Mouse (Mus musculus): ENCODE measurements around the gene Dclk3. TPM values are rescaled to one million over a fixed set of nuclear protein-coding genes. Genes with fewer than 3 reads are reported as not detected.

The Dclk3 gene
- polyA plus RNA-seq, 1 experiment from 2014 or later: 0.35 TPM

DNA sequence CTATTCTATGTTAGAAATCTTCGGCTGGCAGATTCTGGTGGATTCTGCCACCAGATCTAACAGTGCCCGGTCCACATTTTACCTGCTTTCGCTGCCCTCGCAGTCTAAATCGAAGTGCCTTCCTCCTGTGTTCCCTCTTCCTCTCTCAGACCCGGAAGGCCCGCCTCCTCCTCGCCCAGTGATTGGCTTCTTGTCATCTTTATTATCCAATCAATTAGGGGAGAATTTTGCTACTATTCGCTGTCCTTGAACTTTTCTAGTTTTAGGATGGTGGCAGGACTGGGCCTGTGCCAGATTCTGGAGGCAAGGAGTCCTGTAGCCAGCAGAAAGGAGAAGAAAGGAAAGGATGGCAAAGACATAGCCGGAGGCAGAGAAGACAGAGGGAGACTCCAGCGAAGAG, 84.2 kb downstream of the Dclk3 start:
- Histone ChIP-seq H3K4me1 (ENCODE audit: control insufficient read depth, insufficient read depth, low read length) (no peaks in the 10 kb centered on the region), H3K4me2 (ENCODE audit: low read depth, low read length) (no peak overlapping the region), H3K9ac (ENCODE audit: low read length) (no peak overlapping the region), H3K9me3 (replicated peaks; ENCODE audit: control insufficient read depth, low read length) (no peaks in the 10 kb centered on the region), H3K4me3 (ENCODE audit: low read length) (no peak overlapping the region), H3K27ac (ENCODE audit: low read length) (no peak overlapping the region), H3K27me3 (ENCODE audit: control insufficient read depth, insufficient read depth, low read length) (no peaks in the 10 kb centered on the region), H3K36me3 (ENCODE audit: control insufficient read depth, insufficient read depth) (no peaks in the 10 kb centered on the region)
- 90% methylated on average over 11 of the region's 11 CpGs for WGBS
- no peak for ATAC-seq (replicated peaks; ENCODE audit: extremely low read depth, insufficient read depth, low FRiP score)

DNA sequence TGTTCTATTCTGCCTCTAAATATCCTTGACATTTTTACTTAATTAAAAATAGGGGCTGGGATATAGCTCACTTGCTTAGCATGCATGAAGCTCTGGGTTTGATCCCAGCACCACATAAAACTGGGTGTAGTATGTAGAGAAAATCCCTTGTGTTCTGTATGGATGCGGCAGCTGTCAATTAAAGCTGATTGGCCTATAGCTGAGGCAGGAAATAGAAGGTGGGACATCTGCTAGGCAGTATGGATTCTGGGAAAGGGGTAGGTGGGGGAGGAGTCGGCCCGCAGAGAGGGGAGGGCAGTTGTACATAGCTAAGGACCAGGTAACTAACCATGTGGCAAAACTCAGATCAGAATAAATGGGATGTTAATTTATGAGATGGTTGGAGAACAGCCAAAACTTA, 85.0 kb downstream of the Dclk3 start:
- Histone ChIP-seq H3K4me3 (ENCODE audit: low read length) (no peak overlapping the region), H3K9me3 (replicated peaks; ENCODE audit: control insufficient read depth, low read length) (no peaks in the 10 kb centered on the region), H3K27ac (ENCODE audit: low read length) (no peak overlapping the region), H3K36me3 (ENCODE audit: control insufficient read depth, insufficient read depth) (no peaks in the 10 kb centered on the region), H3K4me2 (ENCODE audit: low read depth, low read length) (no peak overlapping the region), H3K27me3 (ENCODE audit: control insufficient read depth, insufficient read depth, low read length) (no peaks in the 10 kb centered on the region), H3K9ac (ENCODE audit: low read length) (no peak overlapping the region), H3K4me1 (ENCODE audit: control insufficient read depth, insufficient read depth, low read length) (no peaks in the 10 kb centered on the region)
- WGBS: 90% methylated on average over 3 of the region's 3 CpGs
- no peak for ATAC-seq (replicated peaks; ENCODE audit: extremely low read depth, insufficient read depth, low FRiP score)

DNA sequence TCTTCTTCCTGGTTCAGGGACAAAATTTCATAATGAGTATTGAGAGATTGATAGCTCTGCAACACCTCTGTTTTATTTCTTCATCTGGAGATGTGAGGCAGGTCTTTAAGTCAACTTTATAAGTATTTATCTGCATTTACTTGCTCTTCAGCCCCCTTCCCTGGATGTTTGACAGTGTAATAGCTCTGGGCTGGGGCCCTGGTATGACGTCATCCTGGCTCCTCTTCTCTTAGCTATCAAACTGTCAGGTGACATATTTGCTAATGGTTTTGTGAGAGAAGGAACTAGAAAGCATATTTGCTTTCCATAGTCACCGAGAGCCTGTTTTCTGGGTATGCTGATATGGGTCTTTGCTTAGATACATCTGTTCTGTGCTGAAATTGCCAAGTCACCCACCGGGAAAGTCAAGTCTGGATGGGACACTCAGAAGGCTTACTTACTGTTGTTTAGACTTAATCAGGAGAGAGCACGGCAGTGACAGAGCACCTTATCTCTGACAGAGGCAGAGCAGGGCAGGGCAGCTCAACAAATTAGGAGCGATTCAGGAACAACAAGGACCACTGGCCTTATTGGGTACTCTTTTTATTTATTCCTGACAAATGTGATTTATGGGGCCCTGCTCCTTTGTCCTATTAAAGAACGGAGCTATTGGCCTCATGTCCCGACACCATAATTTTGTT, 96.0 kb downstream of the Dclk3 start:
- no peak overlapping the region for H3K27ac ChIP-seq (ENCODE audit: low read length)
- H3K4me3 ChIP-seq (ENCODE audit: low read length): no peak overlapping the region
- peaks cover 5% of the 10 kb centered on the region; the same call in 1 of the 2 replicates for H3K4me1 ChIP-seq (ENCODE audit: control insufficient read depth, insufficient read depth, low read length)
- no peak for ATAC-seq (replicated peaks; ENCODE audit: extremely low read depth, insufficient read depth, low FRiP score)
- H3K4me2 ChIP-seq (ENCODE audit: low read depth, low read length): no peak overlapping the region
- H3K36me3 ChIP-seq (ENCODE audit: control insufficient read depth, insufficient read depth): no peaks in the 10 kb centered on the region
- H3K27me3 ChIP-seq (ENCODE audit: control insufficient read depth, insufficient read depth, low read length): no peaks in the 10 kb centered on the region
- 28% methylated on average over 7 of the region's 7 CpGs for WGBS
- no peaks in the 10 kb centered on the region for H3K9me3 ChIP-seq (replicated peaks; ENCODE audit: control insufficient read depth, low read length)
- no peak overlapping the region for H3K9ac ChIP-seq (ENCODE audit: low read length)

DNA sequence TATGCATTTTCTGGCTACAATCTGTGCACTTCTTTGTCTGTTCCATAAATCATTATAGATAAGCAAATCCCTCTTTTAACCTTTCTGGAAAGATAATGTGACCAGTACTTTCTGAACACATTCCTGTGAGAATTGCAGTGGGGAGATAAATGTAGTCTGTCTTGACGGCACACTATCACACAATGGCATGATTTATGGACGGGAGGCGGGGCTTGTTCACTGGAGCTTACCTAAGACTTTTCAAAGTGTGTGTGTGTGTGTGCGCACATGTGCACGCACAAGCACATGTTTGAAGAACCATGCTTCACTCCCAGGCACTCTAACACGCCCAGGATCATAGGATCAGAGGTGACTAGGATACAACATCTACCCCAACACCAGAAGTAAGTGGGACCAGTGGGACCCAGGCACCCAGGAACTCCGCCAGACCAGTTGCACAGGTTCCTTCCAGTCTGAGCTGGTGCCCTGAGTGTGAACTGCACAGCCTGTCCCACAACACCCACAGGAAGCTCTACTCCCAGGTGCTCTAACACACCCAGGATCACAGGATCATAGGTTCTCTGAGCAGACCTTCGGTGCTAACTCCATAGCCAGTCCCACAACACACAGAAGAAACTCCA, 96.7 kb downstream of the Dclk3 start:
- no peak overlapping the region for H3K9ac ChIP-seq (ENCODE audit: low read length)
- no peak overlapping the region for H3K27ac ChIP-seq (ENCODE audit: low read length)
- 70% methylated on average over 8 of the region's 8 CpGs for WGBS
- no peak overlapping the region for H3K4me3 ChIP-seq (ENCODE audit: low read length)
- no peaks in the 10 kb centered on the region for H3K9me3 ChIP-seq (replicated peaks; ENCODE audit: control insufficient read depth, low read length)
- no peak for ATAC-seq (replicated peaks; ENCODE audit: extremely low read depth, insufficient read depth, low FRiP score)
- no peak overlapping the region for H3K4me2 ChIP-seq (ENCODE audit: low read depth, low read length)
- H3K4me1 ChIP-seq (ENCODE audit: control insufficient read depth, insufficient read depth, low read length): peaks cover 5% of the 10 kb centered on the region; the same call in 1 of the 2 replicates
- no peaks in the 10 kb centered on the region for H3K36me3 ChIP-seq (ENCODE audit: control insufficient read depth, insufficient read depth)
- no peaks in the 10 kb centered on the region for H3K27me3 ChIP-seq (ENCODE audit: control insufficient read depth, insufficient read depth, low read length)

Other genes starting within 250 kb of the Dclk3 start
- gene Mlh1, start 167.3 kb upstream of the Dclk3 start, polyA plus RNA-seq (2015; fragmentation: Nextera tagmentation; extraction: Ambion mirVana): 34.5 and 34.6 TPM in 2 replicates
- 18.9 and 21.5 TPM in 2 replicates for gene Epm2aip1, start 167.2 kb upstream of the Dclk3 start, polyA plus RNA-seq (2015; fragmentation: Nextera tagmentation; extraction: Ambion mirVana)
- gene Trank1, start 127.3 kb upstream of the Dclk3 start, polyA plus RNA-seq (2015; fragmentation: Nextera tagmentation; extraction: Ambion mirVana): 0.07 TPM in 1 of 2 replicates, not detected in the other